Mouse (Mus musculus) kidney, adult 2 months (tissue): ENCODE data around the gene Irf2bpl. TPM values are rescaled to one million over a fixed set of nuclear protein-coding genes. Genes with fewer than 3 reads are reported as not detected.
A peak's percentile ranks its signal among the peaks of the same experiment; 100 is the strongest.

Source experiments
- DNase-seq: peaks from one replicate; pipeline ENCODE4 v3.0.0; 2021
- H3K27ac ChIP-seq: fragments of 200-500 bp; 2 replicates; pipeline ENCODE4 v1.5.1; 2012; ENCODE audit warnings: low read depth, low read length, control low read depth, inconsistent platforms; ENCODE audit not compliant: insufficient read depth
- H3K27me3 ChIP-seq: fragments of 200-500 bp; replicated peaks from 2 replicates; pipeline ENCODE4 v1.6.1; 2012; ENCODE audit warnings: mild to moderate bottlenecking, moderate library complexity, low read length, inconsistent platforms; ENCODE audit not compliant: control insufficient read depth, insufficient read depth
- H3K36me3 ChIP-seq: fragments of 200-500 bp; 2 replicates; pipeline ENCODE4 v1.6.1; 2012; ENCODE audit warnings: mild to moderate bottlenecking, moderate library complexity, low read length, inconsistent platforms; ENCODE audit not compliant: control insufficient read depth, insufficient read depth
- H3K4me1 ChIP-seq: fragments of 200-500 bp; 2 replicates; pipeline ENCODE4 v1.6.1; 2011; ENCODE audit warnings: low read length; ENCODE audit not compliant: control insufficient read depth, insufficient read depth
- H3K4me3 ChIP-seq: fragments of 200-500 bp; 2 replicates; pipeline ENCODE4 v1.5.1; 2011; ENCODE audit warnings: mild to moderate bottlenecking, low read depth, low read length, control low read depth; ENCODE audit not compliant: insufficient read depth
- CTCF ChIP-seq: fragments of 200-500 bp; conservative IDR thresholded peaks from 2 replicates; pipeline ENCODE4 v1.5.1; 2011; ENCODE audit warnings: low read depth, mild to moderate bottlenecking, control low read depth, low read length, moderate library complexity, mixed read lengths; ENCODE audit not compliant: insufficient read depth, insufficient read length
- POLR2A ChIP-seq: fragments of 200-500 bp; IDR thresholded peaks from one replicate; pipeline ENCODE4 v1.6.1; 2011; ENCODE audit warnings: low read depth, low read length, control low read depth
- WGBS: fragments of 180-500 bp; shearing (Covaris S2); methylation state at CpG from one replicate; pipeline ENCODE4 v1.1.7; 2018; 5-methylcytosine and 5-hydroxymethylcytosine counted together
- polyA plus RNA-seq: library from polyadenylated mRNA; depleted of rRNA; stranded (reverse); fragments of >200 nt; gene quantifications from 2 replicates; pipeline ENCODE4 v1.2.3, GENCODE M21; 2012

Irf2bpl gene
- polyA plus RNA-seq, 1 experiment: 22.0 TPM

GRCm38 (mm10) chr12:86893326-86894183 lies 9.0 kb upstream of the Irf2bpl start:
- H3K27me3 ChIP-seq: no peaks in the 10 kb centered on the region
- H3K4me3 ChIP-seq: peak overlapping the region; percentile 19; the same call in 1 of the 2 replicates
- H3K27ac ChIP-seq: peak overlapping the region; percentile 92
- TF ChIP-seq POLR2A (no peak), CTCF (no peak)
- 1% methylated on average over 20 of the region's 20 CpGs for WGBS
- peaks cover 57% of the 10 kb centered on the region for H3K4me1 ChIP-seq
- DNase-seq: peak; percentile 67
- H3K36me3 ChIP-seq: no peaks in the 10 kb centered on the region

- H3K4me1 ChIP-seq: peaks cover 51% of the 10 kb centered on the region
- TF ChIP-seq CTCF: no peak
- no peak for TF ChIP-seq POLR2A
- H3K27me3 ChIP-seq: no peaks in the 10 kb centered on the region
- H3K36me3 ChIP-seq: no peaks in the 10 kb centered on the region
- 10% methylated on average over 18 of the region's 18 CpGs for WGBS
- peak overlapping the region; percentile 92 for H3K27ac ChIP-seq
- peak; percentile 53 for DNase-seq
- H3K4me3 ChIP-seq: peak overlapping the region; percentile 52; the same call in 1 of the 2 replicates
These were observed 8.2 kb upstream of the Irf2bpl start for GRCm38 (mm10) chr12:86892711-86893311.

- WGBS: 2% methylated on average over 37 of the region's 37 CpGs
- H3K27me3 ChIP-seq: no peaks in the 10 kb centered on the region
- no peaks in the 10 kb centered on the region for H3K36me3 ChIP-seq
- TF ChIP-seq CTCF (no peak), POLR2A (peak; percentile 5)
- H3K4me1 ChIP-seq: peaks cover 47% of the 10 kb centered on the region
- peak overlapping the region; percentile 52 for H3K4me3 ChIP-seq
- DNase-seq: peak; percentile 96
- peak overlapping the region; percentile 91 for H3K27ac ChIP-seq
These were observed 7.4 kb upstream of the Irf2bpl start for GRCm38 (mm10) chr12:86891786-86892702.

- no peaks in the 10 kb centered on the region for H3K27me3 ChIP-seq
- 10% methylated on average over 11 of the region's 11 CpGs for WGBS
- H3K4me1 ChIP-seq: peaks cover 41% of the 10 kb centered on the region
- H3K36me3 ChIP-seq: no peaks in the 10 kb centered on the region
- TF ChIP-seq CTCF: no peak
- no peak for TF ChIP-seq POLR2A
- DNase-seq: peak; percentile 54
- peak overlapping the region; percentile 91 for H3K27ac ChIP-seq
- peak overlapping the region; percentile 52 for H3K4me3 ChIP-seq
These were observed 6.8 kb upstream of the Irf2bpl start for GRCm38 (mm10) chr12:86891454-86891785.

- Histone ChIP-seq H3K27ac (peak overlapping the region; percentile 88), H3K4me1 (peaks cover 39% of the 10 kb centered on the region), H3K27me3 (no peaks in the 10 kb centered on the region), H3K36me3 (no peaks in the 10 kb centered on the region), H3K4me3 (peak overlapping the region; percentile 16; the same call in 1 of the 2 replicates)
- peak; percentile 59 for DNase-seq
- TF ChIP-seq POLR2A (no peak), CTCF (no peak)
- WGBS: 17% methylated on average over 8 of the region's 8 CpGs
These were observed 6.3 kb upstream of the Irf2bpl start for GRCm38 (mm10) chr12:86890796-86891301.

GRCm38 (mm10) chr12:86890091-86890720 lies 5.6 kb upstream of the Irf2bpl start:
- Histone ChIP-seq H3K27me3 (no peaks in the 10 kb centered on the region), H3K36me3 (no peaks in the 10 kb centered on the region), H3K4me3 (no peak overlapping the region), H3K27ac (peak overlapping the region; percentile 88), H3K4me1 (peaks cover 42% of the 10 kb centered on the region)
- 29% methylated on average over 12 of the region's 12 CpGs for WGBS
- TF ChIP-seq CTCF (0 out of 2 replicates have a peak, but pooled peaks have one; percentile 10), POLR2A (no peak)
- peak; percentile 79 for DNase-seq
